ENCODE assay signal across 9 mouse cellular contexts in the genomic region with DNA sequence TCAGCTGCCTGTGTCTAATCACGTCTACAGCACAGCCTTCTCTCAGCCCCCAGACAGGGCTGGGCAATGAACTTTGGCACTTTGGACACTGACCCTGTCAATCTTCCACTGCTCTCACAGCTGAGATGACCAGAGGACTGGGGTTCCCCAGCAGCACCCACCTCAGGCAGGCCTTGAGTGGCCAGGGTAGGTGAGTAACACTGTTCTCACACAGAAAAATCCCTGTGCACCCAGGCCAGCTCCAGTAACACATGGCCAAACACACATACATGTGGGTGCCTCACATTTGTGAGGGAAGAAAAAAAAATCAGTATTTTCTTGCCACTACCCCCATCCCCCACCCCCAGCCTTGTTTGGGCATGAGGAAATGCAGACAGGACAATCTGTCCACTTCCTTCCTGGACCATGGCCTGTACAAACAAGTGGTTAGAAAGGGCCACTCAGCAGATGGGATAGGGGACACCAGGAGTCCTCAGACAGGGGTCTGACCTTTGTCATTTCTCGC. TPM values are rescaled to one million over a fixed set of nuclear protein-coding genes. Genes with fewer than 3 reads are reported as not detected.
DNase-seq lines count a peak whose midpoint lies in the region; ATAC-seq and TF ChIP-seq lines count a peak whose summit lies in the region.
"Had no signal": no experiment of that assay in that cellular context is flagged by ENCODE, and none has a peak within 500 bp of the region (broad histone marks: within the 10 kb centered on the region; RNA-seq: fewer than 3 reads in every experiment).

No protein-coding gene starts in this region.

- DNase-seq in lung, embryonic 14.5 days: no peak
- no peak for DNase-seq in lung, postnatal 25 days (ENCODE audit: low spot score)
- peak; percentile 73 to 74 for DNase-seq in kidney, adult 8-10 months
- DNase-seq in left cerebral cortex, adult 18-20 months (ENCODE audit: low spot score in 2 of 2): no peak
- DNase-seq: cerebellum, adult 11 months; thymus, postnatal 25 days had no signal

- no peaks in the 10 kb centered on the region for H3K27me3 ChIP-seq in lung, embryonic 14.5 days (ENCODE audit: insufficient read depth, low read length)
- no peaks in the 10 kb centered on the region for H3K27me3 ChIP-seq in limb, embryonic 15.5 days
- no peaks in the 10 kb centered on the region for H3K27me3 ChIP-seq in stomach, embryonic 16.5 days (ENCODE audit: control insufficient read depth, insufficient read depth, low read length)

- ATAC-seq in lung, embryonic 14.5 days (ENCODE audit: insufficient read depth): peak; percentile 42; the same call in 1 of the 2 replicates
- ATAC-seq in limb, embryonic 15.5 days (ENCODE audit: insufficient number of reproducible peaks, low FRiP score, low TSS enrichment, low read depth): no peak
- ATAC-seq in stomach, embryonic 16.5 days (ENCODE audit: insufficient read depth, low FRiP score): no peak
- ATAC-seq in granulocyte monocyte progenitor cell, adult 5-6 weeks (replicated peaks; ENCODE audit: poor library complexity, severe bottlenecking): no peak

- no peak overlapping the region for H3K9ac ChIP-seq in lung, embryonic 14.5 days
- H3K9ac ChIP-seq in limb, embryonic 15.5 days: no peak overlapping the region
- H3K9ac ChIP-seq in stomach, embryonic 16.5 days (ENCODE audit: low read length): no peak overlapping the region

- no peaks in the 10 kb centered on the region for H3K9me3 ChIP-seq in lung, embryonic 14.5 days (ENCODE audit: low read depth, low read length)
- H3K9me3 ChIP-seq in limb, embryonic 15.5 days: no peaks in the 10 kb centered on the region
- H3K9me3 ChIP-seq in stomach, embryonic 16.5 days (replicated peaks; ENCODE audit: control insufficient read depth, low read length): no peaks in the 10 kb centered on the region

- TF ChIP-seq CTCF in lung, embryonic 14.5 days (IDR thresholded peaks at IDR 0.05; ENCODE audit: low read depth): no peak

- H3K36me3 ChIP-seq in lung, embryonic 14.5 days (ENCODE audit: insufficient read depth): peaks cover 98% of the 10 kb centered on the region
- peaks cover 98% of the 10 kb centered on the region for H3K36me3 ChIP-seq in limb, embryonic 15.5 days
- peaks cover 71% of the 10 kb centered on the region for H3K36me3 ChIP-seq in stomach, embryonic 16.5 days (ENCODE audit: control insufficient read depth, insufficient read depth, low read length)

- H3K4me1 ChIP-seq in lung, embryonic 14.5 days (ENCODE audit: insufficient read depth): no peaks in the 10 kb centered on the region
- no peaks in the 10 kb centered on the region for H3K4me1 ChIP-seq in limb, embryonic 15.5 days
- H3K4me1 ChIP-seq in stomach, embryonic 16.5 days (ENCODE audit: control insufficient read depth, insufficient read depth, low read length): no peaks in the 10 kb centered on the region

- 54% methylated on average over 2 of the region's 2 CpGs for WGBS in lung, embryonic 14.5 days
- 83% methylated on average over 2 of the region's 2 CpGs for WGBS in limb, embryonic 15.5 days
- 70% methylated on average over 2 of the region's 2 CpGs for WGBS in stomach, embryonic 16.5 days

- H3K4me2 ChIP-seq in lung, embryonic 14.5 days: no peak overlapping the region
- H3K4me2 ChIP-seq in limb, embryonic 15.5 days: no peak overlapping the region
- no peak overlapping the region for H3K4me2 ChIP-seq in stomach, embryonic 16.5 days (ENCODE audit: low read depth, low read length)

- H3K4me3 ChIP-seq in lung, embryonic 14.5 days (ENCODE audit: low read depth, low read length): no peak overlapping the region
- H3K4me3 ChIP-seq in limb, embryonic 15.5 days: no peak overlapping the region
- no peak overlapping the region for H3K4me3 ChIP-seq in stomach, embryonic 16.5 days (replicated peaks; ENCODE audit: low read length)

- no peak overlapping the region; the same call in 1 of the 2 replicates for H3K27ac ChIP-seq in lung, embryonic 14.5 days (ENCODE audit: low read depth)
- H3K27ac ChIP-seq in limb, embryonic 15.5 days: peak overlapping the region; percentile 38; the same call in 1 of the 2 replicates
- H3K27ac ChIP-seq in stomach, embryonic 16.5 days (ENCODE audit: low read length): peak overlapping the region; percentile 31; the same call in 1 of the 2 replicates

RNA-seq across cellular contexts. Expression of a gene that starts 14.4 kb away (rescaled TPM):
- 64.4 and 71.3 TPM in 2 replicates for polyA plus RNA-seq in lung, embryonic 14.5 days (2014; fragmentation: Nextera tagmentation; extraction: Ambion mirVana)
- polyA plus RNA-seq in limb, embryonic 15.5 days (2015; fragmentation: Nextera tagmentation; extraction: Ambion mirVana): 42.5 and 44.4 TPM in 2 replicates
- polyA plus RNA-seq in stomach, embryonic 16.5 days (2015; fragmentation: Nextera tagmentation; extraction: Ambion mirVana): 37.7 and 41.9 TPM in 2 replicates
- not detected in 2 replicates for total RNA-seq in granulocyte monocyte progenitor cell, adult 5-6 weeks (2014; fragmentation: Nextera tagmentation)
- 3.0 TPM in 1 of 2 replicates, not detected in the other for total RNA-seq in granulocyte monocyte progenitor cell, adult 5-6 weeks (2017)
- total RNA-seq in left cerebral cortex, adult 18-20 months (2021): 10 to 100 TPM; 22.3 to 25.0 TPM

RNA-seq across cellular contexts. Expression of a gene that starts 25.3 kb away (rescaled TPM):
- polyA plus RNA-seq in lung, embryonic 14.5 days (2014; fragmentation: Nextera tagmentation; extraction: Ambion mirVana): 5.1 and 51.6 TPM in 2 replicates
- polyA plus RNA-seq in limb, embryonic 15.5 days (2015; fragmentation: Nextera tagmentation; extraction: Ambion mirVana): 276 and 549 TPM in 2 replicates
- polyA plus RNA-seq in stomach, embryonic 16.5 days (2015; fragmentation: Nextera tagmentation; extraction: Ambion mirVana): 6.3 and 46.9 TPM in 2 replicates
- 4.1 TPM in 1 of 2 replicates, not detected in the other for total RNA-seq in granulocyte monocyte progenitor cell, adult 5-6 weeks (2014; fragmentation: Nextera tagmentation)
- total RNA-seq in granulocyte monocyte progenitor cell, adult 5-6 weeks (2017): 0.82 TPM in 1 of 2 replicates, not detected in the other
- 10 to 100 TPM; 18.8 to 20.1 TPM for total RNA-seq in left cerebral cortex, adult 18-20 months (2021)

RNA-seq across cellular contexts. Expression of a gene that starts 33.9 kb away (rescaled TPM):
- 386 and 411 TPM in 2 replicates for polyA plus RNA-seq in lung, embryonic 14.5 days (2014; fragmentation: Nextera tagmentation; extraction: Ambion mirVana)
- polyA plus RNA-seq in limb, embryonic 15.5 days (2015; fragmentation: Nextera tagmentation; extraction: Ambion mirVana): 336 and 363 TPM in 2 replicates
- 289 and 291 TPM in 2 replicates for polyA plus RNA-seq in stomach, embryonic 16.5 days (2015; fragmentation: Nextera tagmentation; extraction: Ambion mirVana)
- 137 and 211 TPM in 2 replicates for total RNA-seq in granulocyte monocyte progenitor cell, adult 5-6 weeks (2014; fragmentation: Nextera tagmentation)
- 86.1 and 111 TPM in 2 replicates for total RNA-seq in granulocyte monocyte progenitor cell, adult 5-6 weeks (2017)
- total RNA-seq in left cerebral cortex, adult 18-20 months (2021): 100 to 1,000 TPM; 359 to 363 TPM

RNA-seq across cellular contexts. Expression of a gene that starts 34.8 kb away (rescaled TPM):
- polyA plus RNA-seq in lung, embryonic 14.5 days (2014; fragmentation: Nextera tagmentation; extraction: Ambion mirVana): 0.38 and 0.49 TPM in 2 replicates
- polyA plus RNA-seq in limb, embryonic 15.5 days (2015; fragmentation: Nextera tagmentation; extraction: Ambion mirVana): 1.2 and 1.5 TPM in 2 replicates
- polyA plus RNA-seq in stomach, embryonic 16.5 days (2015; fragmentation: Nextera tagmentation; extraction: Ambion mirVana): 0.67 and 0.90 TPM in 2 replicates
- 0.21 TPM in 1 of 2 replicates, not detected in the other for total RNA-seq in granulocyte monocyte progenitor cell, adult 5-6 weeks (2014; fragmentation: Nextera tagmentation)
- total RNA-seq in granulocyte monocyte progenitor cell, adult 5-6 weeks (2017): not detected in 2 replicates
- 1 to 10 TPM; 4.7 to 5.3 TPM for total RNA-seq in left cerebral cortex, adult 18-20 months (2021)

RNA-seq across cellular contexts. Expression of a gene that starts 52.0 kb away (rescaled TPM):
- polyA plus RNA-seq in lung, embryonic 14.5 days (2014; fragmentation: Nextera tagmentation; extraction: Ambion mirVana): 476 and 510 TPM in 2 replicates
- polyA plus RNA-seq in limb, embryonic 15.5 days (2015; fragmentation: Nextera tagmentation; extraction: Ambion mirVana): 336 and 349 TPM in 2 replicates
- polyA plus RNA-seq in stomach, embryonic 16.5 days (2015; fragmentation: Nextera tagmentation; extraction: Ambion mirVana): 232 and 233 TPM in 2 replicates
- total RNA-seq in granulocyte monocyte progenitor cell, adult 5-6 weeks (2014; fragmentation: Nextera tagmentation): 107 and 116 TPM in 2 replicates
- 172 and 213 TPM in 2 replicates for total RNA-seq in granulocyte monocyte progenitor cell, adult 5-6 weeks (2017)
- 1 to 10 TPM; 1.9 to 4.6 TPM for total RNA-seq in left cerebral cortex, adult 18-20 months (2021)

Comparison
In these comparisons a context has a peak if more than half of its experiments do, and no peak if none do; other contexts are left out.
1. DNase-seq: peak in kidney, adult 8-10 months (2 of 2); none in lung, embryonic 14.5 days (single experiment), lung, postnatal 25 days (single experiment) and left cerebral cortex, adult 18-20 months (0 of 2).